Mouse (Mus musculus) cerebellum, adult 18-20 months (tissue): ENCODE measurements around the gene Naif1.
A peak's percentile ranks its signal among the peaks of the same experiment; 100 is the strongest.

ENCODE experiments used
- DNase-seq, 2 experiments: peaks; one replicate each; pipeline ENCODE4 v3.0.0; 2021

Gene Naif1

GRCm38 (mm10) chr2:32428262-32428722, 22.0 kb upstream of the Naif1 start:
- DNase-seq = peak in 1 of 2 experiments; percentile 43

GRCm38 (mm10) chr2:32429215-32429891, 20.9 kb upstream of the Naif1 start:
- no peak for DNase-seq

- DNase-seq = peak; percentile 90 to 97
Measured at GRCm38 (mm10) chr2:32430701-32431676, 19.3 kb upstream of the Naif1 start.

- no peak for DNase-seq
Measured at GRCm38 (mm10) chr2:32436686-32437372, 13.4 kb upstream of the Naif1 start.

- DNase-seq = no peak
Measured at GRCm38 (mm10) chr2:32437612-32438166, 12.6 kb upstream of the Naif1 start.

- no peak for DNase-seq
Measured at GRCm38 (mm10) chr2:32438733-32439132, 11.5 kb upstream of the Naif1 start.

GRCm38 (mm10) chr2:32439177-32439576, 11.1 kb upstream of the Naif1 start:
- no peak for DNase-seq

GRCm38 (mm10) chr2:32440164-32440563, 10.1 kb upstream of the Naif1 start:
- no peak for DNase-seq

- DNase-seq = no peak
Measured at GRCm38 (mm10) chr2:32440632-32441031, 9.6 kb upstream of the Naif1 start.

GRCm38 (mm10) chr2:32441550-32441949, 8.7 kb upstream of the Naif1 start:
- DNase-seq = no peak

- no peak for DNase-seq
Measured at GRCm38 (mm10) chr2:32445535-32445934, 4.7 kb upstream of the Naif1 start.

- DNase-seq = no peak
Measured at GRCm38 (mm10) chr2:32447264-32447936, 2.9 kb upstream of the Naif1 start.

- no peak for DNase-seq
Measured at GRCm38 (mm10) chr2:32448480-32448879, 1.8 kb upstream of the Naif1 start.

- DNase-seq = peak; percentile 98 to 99
Measured at GRCm38 (mm10) chr2:32450881-32451844, 906 bp downstream of the Naif1 start, which contains the start of gene Slc25a25. TSS of gene Slc25a25 (minus strand) at chr2:32451445.

GRCm38 (mm10) chr2:32451870-32452372, 1.7 kb downstream of the Naif1 start:
- peak; percentile 99 for DNase-seq

- peak; percentile 34 to 55 for DNase-seq
Measured at GRCm38 (mm10) chr2:32452441-32452971, 2.2 kb downstream of the Naif1 start.

GRCm38 (mm10) chr2:32453641-32454303, 3.5 kb downstream of the Naif1 start:
- DNase-seq = no peak

GRCm38 (mm10) chr2:32454633-32455032, 4.4 kb downstream of the Naif1 start:
- no peak for DNase-seq

- no peak for DNase-seq
Measured at GRCm38 (mm10) chr2:32455101-32455500, 4.8 kb downstream of the Naif1 start.

GRCm38 (mm10) chr2:32458300-32458699, 8.0 kb downstream of the Naif1 start:
- DNase-seq = no peak
